Mouse (Mus musculus): ENCODE results near the gene Gm28041. TPM values are rescaled to one million over a fixed set of nuclear protein-coding genes. Genes with fewer than 3 reads are reported as not detected.
"Not testable (repeated sequence)": the region's sequence is repeated elsewhere in the genome, so short reads cannot be mapped to it uniquely, and the experiment has no call there.

Gene Gm28041
- polyA plus RNA-seq (2012) = not detected in 2 replicates

DNA sequence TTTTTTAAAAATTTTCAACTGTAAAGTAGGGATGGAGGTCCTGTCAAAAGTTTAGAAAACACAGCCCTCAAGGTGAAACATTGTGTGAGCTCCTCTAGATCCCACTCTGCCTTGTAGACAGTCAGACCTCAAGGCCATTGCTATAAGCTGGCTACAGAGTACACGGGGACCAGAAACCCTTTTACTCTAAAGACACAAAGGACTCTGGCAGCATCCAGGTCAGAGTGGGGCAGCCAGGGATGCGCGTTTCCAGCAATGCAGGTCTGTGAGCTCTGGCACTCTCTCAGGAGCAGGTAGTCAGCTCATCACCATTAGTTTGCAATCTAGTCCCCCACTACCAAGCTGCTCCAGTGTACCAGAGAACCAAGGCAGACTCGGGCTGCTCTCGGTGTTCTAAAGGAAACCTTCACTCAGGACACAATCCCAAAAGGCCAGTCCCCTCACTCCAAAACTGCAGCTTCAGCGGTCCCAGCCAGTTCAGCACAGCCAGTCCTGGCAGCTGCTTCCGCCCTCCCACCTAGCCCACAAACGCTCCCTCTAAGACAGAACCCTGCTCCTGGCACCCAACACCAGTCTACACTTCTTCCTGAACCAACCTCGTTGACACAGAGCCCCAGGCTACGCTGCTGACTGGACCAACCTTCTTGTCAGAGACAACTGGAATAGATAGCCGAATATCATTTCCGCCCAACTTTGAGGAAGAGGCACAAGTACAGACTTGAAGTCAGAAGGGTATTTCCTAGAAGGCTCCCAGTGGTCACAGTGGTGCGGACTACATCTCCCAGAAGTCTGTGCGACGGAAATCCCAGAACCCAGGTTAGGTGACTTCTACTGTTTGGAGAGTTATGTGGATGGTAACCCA lies at the start of gene Gm28041, which contains the start of gene Zfp456:
Gene Gm28041 (minus strand): TSS at position 684 of the 862 bp plus-strand sequence.
Gene Zfp456 (minus strand): TSS at position 761 of the 862 bp plus-strand sequence.
- not testable (repeated sequence) for H3K36me3 ChIP-seq (ENCODE audit: control insufficient read depth); H3K4me1 ChIP-seq (ENCODE audit: control insufficient read depth); H3K9me3 ChIP-seq (ENCODE audit: control insufficient read depth, low read length); H3K27me3 ChIP-seq (ENCODE audit: control insufficient read depth)
- H3K4me3 ChIP-seq (replicated peaks) = peak within 1 kb of the TSS; percentile 58

- H3K4me3 ChIP-seq (replicated peaks); H3K36me3 ChIP-seq (ENCODE audit: control insufficient read depth); H3K4me1 ChIP-seq (ENCODE audit: control insufficient read depth); H3K9me3 ChIP-seq (ENCODE audit: control insufficient read depth, low read length); H3K27me3 ChIP-seq (ENCODE audit: control insufficient read depth): not testable (repeated sequence)
These were observed 47.0 kb upstream of the Gm28041 start for GRCm38 (mm10) chr13:67422532-67422931.

DNA sequence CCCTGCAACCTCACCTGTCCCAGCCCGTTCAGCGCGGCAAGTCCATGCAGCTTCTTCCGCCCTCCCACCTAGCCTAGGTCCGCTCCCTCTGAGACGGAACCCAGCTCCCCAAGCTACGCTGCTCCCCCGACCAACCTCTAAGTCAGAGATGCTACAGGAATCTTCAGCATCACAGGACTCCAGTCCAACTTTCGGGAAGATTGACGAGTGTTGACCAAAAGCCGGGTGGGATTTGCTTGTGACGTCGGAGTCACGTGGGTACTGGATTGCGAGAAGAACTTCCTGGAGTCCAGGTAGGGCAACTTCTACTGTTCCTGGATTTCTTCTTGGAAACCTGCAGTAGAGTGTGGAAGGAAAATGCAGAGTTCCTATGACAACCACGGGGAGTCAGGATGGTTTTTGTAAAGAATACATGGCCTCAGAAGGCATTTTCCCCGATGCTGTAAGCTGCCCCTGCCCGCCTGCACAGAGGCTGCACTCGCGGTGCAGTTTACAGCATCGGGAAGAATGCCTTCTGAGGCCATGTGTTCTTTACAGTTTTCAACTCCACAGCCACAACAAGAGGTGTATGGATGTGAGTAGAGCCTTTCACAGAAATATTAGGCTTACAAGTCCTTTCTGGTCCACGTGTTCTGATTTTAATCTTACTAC lies 45.8 kb upstream of the Gm28041 start, which contains the start of gene Zfp459:
Gene Zfp459 (minus strand): TSS at position 212 of the 651 bp plus-strand sequence.
- peak within 1 kb of the TSS; percentile 69 for H3K4me3 ChIP-seq (replicated peaks)
- TF ChIP-seq GATA1 (IDR thresholded peaks at IDR 0.05; ENCODE audit: low read length) (no peak), TAL1 (IDR thresholded peaks at IDR 0.05; ENCODE audit: low read length) (no peak)
- no peaks in the 10 kb centered on the region for H3K9me3 ChIP-seq (ENCODE audit: control insufficient read depth, low read length)
- H3K36me3 ChIP-seq (ENCODE audit: control insufficient read depth) = no peaks in the 10 kb centered on the region
- H3K27me3 ChIP-seq (ENCODE audit: control insufficient read depth) = no peaks in the 10 kb centered on the region
- peaks cover 9% of the 10 kb centered on the region for H3K4me1 ChIP-seq (ENCODE audit: control insufficient read depth)

DNA sequence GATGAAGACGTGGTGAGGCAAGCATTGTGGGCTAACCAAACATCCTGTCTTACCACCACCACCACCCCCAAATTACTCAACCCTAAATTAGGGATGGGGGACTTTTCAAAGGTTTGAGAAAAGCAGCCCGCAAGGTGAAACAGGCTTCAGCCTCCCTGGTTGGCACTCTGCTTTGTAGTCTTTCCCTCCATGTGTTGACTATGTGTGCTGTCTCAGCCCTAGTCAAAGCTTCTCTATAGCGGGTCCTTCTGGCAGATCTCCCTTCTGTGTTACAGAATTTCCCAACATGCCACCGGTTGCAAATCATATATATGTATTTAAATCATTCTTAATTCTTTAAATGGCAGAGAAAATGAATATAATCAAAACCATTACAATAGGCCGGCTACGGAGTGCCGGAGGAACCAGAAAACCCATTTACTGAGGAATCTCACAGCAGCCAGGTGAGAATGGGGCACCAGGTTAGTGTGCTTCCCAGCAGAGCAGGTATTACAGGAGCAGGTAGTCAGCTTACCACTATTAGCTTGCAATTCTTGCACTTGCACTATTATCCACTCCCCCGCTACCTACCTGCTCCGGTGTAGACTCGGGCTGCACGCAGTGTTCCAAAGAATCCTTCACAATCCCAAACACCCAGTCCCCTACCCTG lies 45.1 kb upstream of the Gm28041 start:
- H3K27me3 ChIP-seq (ENCODE audit: control insufficient read depth) = no peaks in the 10 kb centered on the region
- H3K9me3 ChIP-seq (ENCODE audit: control insufficient read depth, low read length) = no peaks in the 10 kb centered on the region
- H3K4me3 ChIP-seq (replicated peaks) = peak overlapping the region; percentile 69
- H3K4me1 ChIP-seq (ENCODE audit: control insufficient read depth) = peaks cover 9% of the 10 kb centered on the region
- TF ChIP-seq TAL1 (IDR thresholded peaks at IDR 0.05; ENCODE audit: low read length) (no peak), GATA1 (IDR thresholded peaks at IDR 0.05; ENCODE audit: low read length) (no peak)
- no peaks in the 10 kb centered on the region for H3K36me3 ChIP-seq (ENCODE audit: control insufficient read depth)

- H3K4me1 ChIP-seq (ENCODE audit: control insufficient read depth) = peaks cover 9% of the 10 kb centered on the region
- H3K27me3 ChIP-seq (ENCODE audit: control insufficient read depth) = no peaks in the 10 kb centered on the region
- H3K4me3 ChIP-seq (replicated peaks) = no peak overlapping the region
- TF ChIP-seq TAL1 (IDR thresholded peaks at IDR 0.05; ENCODE audit: low read length) (no peak), GATA1 (IDR thresholded peaks at IDR 0.05; ENCODE audit: low read length) (no peak)
- H3K36me3 ChIP-seq (ENCODE audit: control insufficient read depth) = no peaks in the 10 kb centered on the region
- no peaks in the 10 kb centered on the region for H3K9me3 ChIP-seq (ENCODE audit: control insufficient read depth, low read length)
These were observed 41.3 kb upstream of the Gm28041 start for GRCm38 (mm10) chr13:67416811-67417210.

- Histone ChIP-seq H3K4me1 (ENCODE audit: control insufficient read depth) (peaks cover under 1% of the 10 kb centered on the region; the same call in 1 of the 2 replicates), H3K4me3 (replicated peaks) (no peak overlapping the region), H3K36me3 (ENCODE audit: control insufficient read depth) (no peaks in the 10 kb centered on the region), H3K9me3 (ENCODE audit: control insufficient read depth, low read length) (no peaks in the 10 kb centered on the region), H3K27me3 (ENCODE audit: control insufficient read depth) (no peaks in the 10 kb centered on the region)
- TF ChIP-seq TAL1 (IDR thresholded peaks at IDR 0.05; ENCODE audit: low read length) = no peak
- no peak for TF ChIP-seq GATA1 (IDR thresholded peaks at IDR 0.05; ENCODE audit: low read length)
These were observed 40.2 kb upstream of the Gm28041 start for GRCm38 (mm10) chr13:67415759-67416158.

GRCm38 (mm10) chr13:67413634-67414033 lies 38.1 kb upstream of the Gm28041 start:
- H3K4me3 ChIP-seq (replicated peaks) = not testable (repeated sequence)

DNA sequence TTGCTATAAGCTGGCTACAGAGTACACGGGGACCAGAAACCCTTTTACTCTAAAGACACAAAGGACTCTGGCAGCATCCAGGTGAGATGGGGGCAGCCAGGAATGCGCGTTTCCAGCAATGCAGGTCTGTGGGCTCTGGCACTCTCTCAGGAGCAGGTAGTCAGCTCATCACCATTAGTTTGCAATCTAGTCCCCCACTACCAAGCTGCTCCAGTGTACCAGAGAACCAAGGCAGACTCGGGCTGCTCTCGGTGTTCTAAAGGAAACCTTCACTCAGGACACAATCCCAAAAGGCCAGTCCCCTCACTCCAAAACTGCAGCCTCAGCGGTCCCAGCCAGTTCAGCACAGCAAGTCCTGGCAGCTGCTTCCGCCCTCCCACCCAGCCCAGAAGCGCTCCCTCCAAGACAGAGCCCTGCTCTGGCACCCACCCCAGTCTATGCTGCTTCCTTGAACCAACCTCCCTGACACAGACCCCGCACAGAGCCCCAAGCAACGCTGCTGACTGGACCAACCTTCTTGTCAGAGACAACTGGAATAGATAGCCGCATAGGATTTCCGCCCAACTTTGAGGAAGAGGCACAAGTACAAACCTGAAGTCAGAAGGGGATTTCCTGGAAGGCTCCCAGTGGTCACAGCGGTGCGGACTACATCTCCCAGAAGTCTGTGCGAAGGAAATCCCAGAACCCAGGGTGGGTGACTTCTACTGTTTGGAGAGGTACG lies 23.8 kb upstream of the Gm28041 start, which contains the start of gene Zfp429:
Gene Zfp429 (minus strand): TSS at position 637 of the 721 bp plus-strand sequence.
- peak within 1 kb of the TSS; percentile 64 for H3K4me3 ChIP-seq (replicated peaks)
- not testable (repeated sequence) for H3K4me1 ChIP-seq (ENCODE audit: control insufficient read depth); H3K27me3 ChIP-seq (ENCODE audit: control insufficient read depth); H3K9me3 ChIP-seq (ENCODE audit: control insufficient read depth, low read length); H3K36me3 ChIP-seq (ENCODE audit: control insufficient read depth)

More at GRCm38 (mm10) chr13:67413634-67414033, 38.1 kb upstream of the Gm28041 start:
- not testable (repeated sequence) for H3K9me3 ChIP-seq (ENCODE audit: control insufficient read depth, low read length); H3K36me3 ChIP-seq (ENCODE audit: control insufficient read depth); H3K4me1 ChIP-seq (ENCODE audit: control insufficient read depth); H3K27me3 ChIP-seq (ENCODE audit: control insufficient read depth)

DNA sequence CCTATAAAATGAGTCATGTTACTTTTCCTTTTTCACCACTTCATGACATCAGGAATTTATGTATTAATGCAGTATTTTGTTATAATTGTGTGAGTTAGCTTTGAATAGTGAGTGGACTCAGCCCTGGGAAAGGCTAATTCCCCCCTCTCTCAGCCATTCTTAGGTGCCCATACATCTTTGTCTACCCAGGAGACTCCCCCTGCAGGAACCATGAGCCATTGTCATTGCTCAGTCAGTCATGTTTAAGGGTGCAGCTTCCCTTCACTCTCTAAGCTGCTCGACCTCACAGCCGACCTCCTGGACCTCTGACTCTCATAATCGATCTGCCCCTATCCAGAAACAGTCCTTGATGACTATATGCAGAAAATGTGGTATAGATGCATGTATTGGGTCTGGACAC lies 722 bp upstream of the Gm28041 start:
- not testable (repeated sequence) for H3K27me3 ChIP-seq (ENCODE audit: control insufficient read depth); H3K36me3 ChIP-seq (ENCODE audit: control insufficient read depth); H3K4me1 ChIP-seq (ENCODE audit: control insufficient read depth)

More for the DNA sequence above, 722 bp upstream of the Gm28041 start:
- not testable (repeated sequence) for H3K9me3 ChIP-seq (ENCODE audit: control insufficient read depth, low read length); H3K4me3 ChIP-seq (replicated peaks)
